Mouse (Mus musculus) kidney, adult 8-10 months (tissue): ENCODE results near the gene D6Ertd527e.

Experiments
- DNase-seq, 2 experiments: peaks; one replicate each; pipeline ENCODE4 v3.0.0; 2022

The D6Ertd527e gene

GRCm38 (mm10) chr6:87153836-87154235 is 49.3 kb downstream of the D6Ertd527e start:
- DNase-seq = no peak

- no peak for DNase-seq
Observed at GRCm38 (mm10) chr6:87158062-87158623, 53.6 kb downstream of the D6Ertd527e start.

GRCm38 (mm10) chr6:87160196-87160595 is 55.6 kb downstream of the D6Ertd527e start:
- DNase-seq = no peak

- DNase-seq = no peak
Observed at GRCm38 (mm10) chr6:87161391-87162263, 57.1 kb downstream of the D6Ertd527e start.
